Comparison of ENCODE assay signal across 19 mouse cellular contexts in genomic region chr13:80381280-80381965, GRCm38 (mm10).
DNase-seq lines count a peak whose midpoint lies in the region; ATAC-seq lines count a peak whose summit lies in the region.
"Had no signal": no experiment of that assay in that cellular context is flagged by ENCODE, and none has a peak within 500 bp of the region (broad histone marks: within the 10 kb centered on the region; RNA-seq: fewer than 3 reads in every experiment).

No protein-coding gene starts in this region.

- H3K9ac ChIP-seq in hindbrain, embryonic 16.5 days (ENCODE audit: low read depth, low read length) = no peak overlapping the region
- no peak overlapping the region for H3K9ac ChIP-seq in forebrain, embryonic 11.5 days (ENCODE audit: low read length)
- no peak overlapping the region for H3K9ac ChIP-seq in hindbrain, embryonic 12.5 days
- no peak overlapping the region for H3K9ac ChIP-seq in liver, embryonic 11.5 days (ENCODE audit: low read depth, low read length)
- H3K9ac ChIP-seq: liver, embryonic 12.5 days; lung, embryonic 14.5 days; neural tube, embryonic 12.5 days had no signal

- no peak for DNase-seq in hindbrain, embryonic 10.5 days (ENCODE audit: low spot score)
- no peak for DNase-seq in forebrain, embryonic 11.5 days (ENCODE audit: low spot score)
- peak; percentile 41 for DNase-seq in retina, embryonic 14.5 days (ENCODE audit: low spot score)
- no peak for DNase-seq in liver, embryonic 11.5 days (ENCODE audit: low spot score)
- no peak for DNase-seq in kidney, postnatal 36 days
- DNase-seq in adrenal gland, adult (ENCODE audit: inconsistent age in 2 of 2, low spot score in 1 of 2) = no peak
- DNase-seq: adrenal gland, postnatal 14 days; cerebellum, postnatal 10 days; gastrocnemius, postnatal 10 days; kidney, adult 2 months; kidney, postnatal 14 days; lung, postnatal 4 days; right cerebral cortex, postnatal 25 days had no signal

- no peaks in the 10 kb centered on the region for H3K9me3 ChIP-seq in hindbrain, embryonic 10.5 days
- no peaks in the 10 kb centered on the region for H3K9me3 ChIP-seq in hindbrain, embryonic 16.5 days (ENCODE audit: control insufficient read depth, low read length)
- no peaks in the 10 kb centered on the region for H3K9me3 ChIP-seq in forebrain, embryonic 11.5 days (ENCODE audit: control insufficient read depth, low read length)
- no peaks in the 10 kb centered on the region for H3K9me3 ChIP-seq in hindbrain, embryonic 12.5 days (replicated peaks)
- H3K9me3 ChIP-seq in liver, embryonic 11.5 days (ENCODE audit: control insufficient read depth, low read length) = no peaks in the 10 kb centered on the region
- H3K9me3 ChIP-seq: limb, embryonic 10.5 days; liver, embryonic 12.5 days; neural tube, embryonic 12.5 days had no signal

- no peaks in the 10 kb centered on the region for H3K27me3 ChIP-seq in hindbrain, embryonic 10.5 days (ENCODE audit: insufficient read depth, poor library complexity, severe bottlenecking)
- H3K27me3 ChIP-seq in hindbrain, embryonic 16.5 days (replicated peaks; ENCODE audit: control insufficient read depth, insufficient read depth, low read length) = no peaks in the 10 kb centered on the region
- no peaks in the 10 kb centered on the region for H3K27me3 ChIP-seq in forebrain, embryonic 11.5 days (ENCODE audit: control insufficient read depth, insufficient read depth, low read length)
- no peaks in the 10 kb centered on the region for H3K27me3 ChIP-seq in hindbrain, embryonic 12.5 days
- no peaks in the 10 kb centered on the region for H3K27me3 ChIP-seq in liver, embryonic 11.5 days (replicated peaks; ENCODE audit: control insufficient read depth, insufficient read depth, low read length)
- H3K27me3 ChIP-seq: liver, embryonic 12.5 days; neural tube, embryonic 12.5 days had no signal

- H3K4me3 ChIP-seq in hindbrain, embryonic 10.5 days = no peak overlapping the region
- no peak overlapping the region for H3K4me3 ChIP-seq in hindbrain, embryonic 16.5 days (ENCODE audit: low read length)
- no peak overlapping the region for H3K4me3 ChIP-seq in forebrain, embryonic 11.5 days (ENCODE audit: low read depth, low read length)
- no peak overlapping the region for H3K4me3 ChIP-seq in hindbrain, embryonic 12.5 days
- no peak overlapping the region for H3K4me3 ChIP-seq in liver, embryonic 11.5 days (ENCODE audit: low read depth, low read length)
- H3K4me3 ChIP-seq: limb, embryonic 10.5 days; liver, embryonic 12.5 days; neural tube, embryonic 12.5 days had no signal

- H3K36me3 ChIP-seq in hindbrain, embryonic 10.5 days = no peaks in the 10 kb centered on the region
- no peaks in the 10 kb centered on the region for H3K36me3 ChIP-seq in hindbrain, embryonic 16.5 days (ENCODE audit: control insufficient read depth, insufficient read depth, low read length)
- no peaks in the 10 kb centered on the region for H3K36me3 ChIP-seq in forebrain, embryonic 11.5 days (ENCODE audit: control insufficient read depth, insufficient read depth, low read length)
- no peaks in the 10 kb centered on the region for H3K36me3 ChIP-seq in hindbrain, embryonic 12.5 days
- no peaks in the 10 kb centered on the region for H3K36me3 ChIP-seq in liver, embryonic 11.5 days (ENCODE audit: control insufficient read depth, insufficient read depth, low read length)
- H3K36me3 ChIP-seq: limb, embryonic 10.5 days; liver, embryonic 12.5 days; neural tube, embryonic 12.5 days had no signal

- no peak for ATAC-seq in hindbrain, embryonic 16.5 days
- peak; percentile 79 for ATAC-seq in forebrain, embryonic 11.5 days (replicated peaks; ENCODE audit: low FRiP score)
- ATAC-seq in hindbrain, embryonic 12.5 days (ENCODE audit: low FRiP score) = peak; percentile 83
- ATAC-seq in liver, embryonic 11.5 days (replicated peaks; ENCODE audit: low FRiP score) = no peak
- ATAC-seq: liver, embryonic 12.5 days had no signal

- peak overlapping the region; percentile 53; the same call in 1 of the 2 replicates for H3K27ac ChIP-seq in hindbrain, embryonic 10.5 days
- no peak overlapping the region for H3K27ac ChIP-seq in hindbrain, embryonic 16.5 days (ENCODE audit: low read depth, low read length)
- H3K27ac ChIP-seq in forebrain, embryonic 11.5 days (ENCODE audit: low read depth, low read length) = no peak overlapping the region
- no peak overlapping the region for H3K27ac ChIP-seq in hindbrain, embryonic 12.5 days
- no peak overlapping the region for H3K27ac ChIP-seq in liver, embryonic 11.5 days (ENCODE audit: low read depth, low read length)
- H3K27ac ChIP-seq: limb, embryonic 10.5 days; liver, embryonic 12.5 days; neural tube, embryonic 12.5 days had no signal

- H3K4me1 ChIP-seq in hindbrain, embryonic 10.5 days (replicated peaks) = peaks cover 10% of the 10 kb centered on the region; the same call in 1 of the 2 replicates
- no peaks in the 10 kb centered on the region for H3K4me1 ChIP-seq in hindbrain, embryonic 16.5 days (ENCODE audit: control insufficient read depth, insufficient read depth, low read depth, low read length)
- H3K4me1 ChIP-seq in forebrain, embryonic 11.5 days (replicated peaks; ENCODE audit: control insufficient read depth, insufficient read depth, low read length) = no peaks in the 10 kb centered on the region
- H3K4me1 ChIP-seq in hindbrain, embryonic 12.5 days = no peaks in the 10 kb centered on the region
- H3K4me1 ChIP-seq in liver, embryonic 11.5 days (replicated peaks; ENCODE audit: control insufficient read depth, insufficient read depth, low read length) = no peaks in the 10 kb centered on the region
- H3K4me1 ChIP-seq: limb, embryonic 10.5 days; liver, embryonic 12.5 days; neural tube, embryonic 12.5 days had no signal

- H3K4me2 ChIP-seq in hindbrain, embryonic 16.5 days (ENCODE audit: low read length) = no peak overlapping the region
- no peak overlapping the region for H3K4me2 ChIP-seq in forebrain, embryonic 11.5 days (ENCODE audit: low read depth, low read length, severe bottlenecking)
- no peak overlapping the region for H3K4me2 ChIP-seq in hindbrain, embryonic 12.5 days (replicated peaks)
- H3K4me2 ChIP-seq in liver, embryonic 11.5 days = no peak overlapping the region
- H3K4me2 ChIP-seq: liver, embryonic 12.5 days; lung, embryonic 14.5 days; neural tube, embryonic 12.5 days had no signal

- WGBS in hindbrain, embryonic 10.5 days = 74% methylated on average over 4 of the region's 4 CpGs
- WGBS in hindbrain, embryonic 16.5 days = 55% methylated on average over 4 of the region's 4 CpGs
- 63% methylated on average over 4 of the region's 4 CpGs for WGBS in forebrain, embryonic 11.5 days
- 63% methylated on average over 4 of the region's 4 CpGs for WGBS in hindbrain, embryonic 12.5 days
- 71% methylated on average over 4 of the region's 4 CpGs for WGBS in liver, embryonic 11.5 days

Comparison
In these comparisons a context has a peak if more than half of its experiments do, and no peak if none do; other contexts are left out.
1. ATAC-seq: peak in forebrain, embryonic 11.5 days (single experiment) and hindbrain, embryonic 12.5 days (single experiment); none in hindbrain, embryonic 16.5 days (single experiment) and liver, embryonic 11.5 days (single experiment).